Mouse (Mus musculus) heart, postnatal 14 days (tissue): Measurements from ENCODE around the gene Slc3a2. TPM values are rescaled to one million over a fixed set of nuclear protein-coding genes. Genes with fewer than 3 reads are reported as not detected.

Source experiments
- DNase-seq, 2 experiments: peaks; one replicate each; pipeline ENCODE4 v3.0.0; 2021 to 2022
- intact Hi-C: fragments of 180-260 bp; cut with DNase I; formaldehyde crosslinking; loops from one replicate; pipeline ENCODE4 v1.15.1; 2025
- long read RNA-seq, 2 experiments: library from polyadenylated mRNA; stranded (forward); transcript quantifications; one replicate each; pipeline ENCODE4 v2.0.0; 2021
- total RNA-seq, 2 experiments: library from RNA; stranded (reverse); gene quantifications; 2 replicates each; pipeline ENCODE4 v1.2.3; 2021

Gene Slc3a2
- 10 to 100 TPM; 39.8 to 50.9 TPM for total RNA-seq
- long read RNA-seq, experiment 1, transcript Slc3a2-201 (9 exons, 1,819 nt): major isoform, 72 of 87 reads
- long read RNA-seq, experiment 1, transcript Slc3a2-202 (10 exons, 2,813 nt): minor isoform, 10 of 87 reads
- long read RNA-seq, experiment 1, partial matches to known transcripts: 1 of 87 reads
- long read RNA-seq, experiment 1, other reads (novel, unspliced or antisense): 2 of 87 reads
- long read RNA-seq, experiment 2, transcript Slc3a2-201 (9 exons, 1,819 nt): major isoform, 35 of 46 reads
- long read RNA-seq, experiment 2, transcript Slc3a2-202 (10 exons, 2,813 nt): minor isoform, 8 of 46 reads
- long read RNA-seq, experiment 2, partial matches to known transcripts: 2 of 46 reads
- long read RNA-seq, experiment 2, other reads (novel, unspliced or antisense): 1 of 46 reads

DNA sequence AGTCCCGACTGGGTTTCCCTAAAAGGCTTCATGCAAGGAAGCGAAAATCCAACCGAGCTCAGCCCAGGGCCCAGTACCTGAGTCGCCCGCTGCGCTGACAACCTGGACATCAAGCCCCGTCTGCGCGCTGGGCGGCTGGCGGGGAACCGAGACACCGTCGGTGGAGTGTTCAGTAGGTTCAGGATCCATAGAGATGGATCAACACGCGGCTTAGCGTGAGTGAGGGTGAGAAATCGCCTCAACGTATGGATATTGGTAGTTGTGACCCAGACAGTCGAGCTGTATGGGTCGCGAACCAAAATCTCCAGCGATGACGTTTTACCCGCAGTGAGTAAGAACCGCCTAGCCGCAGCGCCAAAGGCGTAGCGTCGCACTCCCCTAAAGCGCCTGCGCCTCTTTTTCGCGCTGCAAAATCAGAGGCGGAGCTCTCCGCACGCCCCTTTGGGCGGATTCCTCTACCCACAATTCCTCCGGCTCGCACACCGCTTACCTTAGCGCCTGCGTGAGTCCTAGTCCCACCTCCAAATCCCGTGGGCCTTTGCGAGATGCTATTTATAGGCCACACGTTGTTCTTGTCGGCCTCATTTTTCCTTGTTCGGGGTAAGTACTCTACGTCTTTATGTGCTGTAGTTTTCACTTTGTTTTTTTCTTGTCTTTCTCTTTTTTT is at the start of gene Slc3a2:
Gene Slc3a2 (minus strand): TSS at position 463 of the 667 bp plus-strand sequence.
- DNase-seq: peak; percentile 93 to 94
- intact Hi-C loops: loop anchor here (10.0 kb wide), 1 partner anchor 382 kb away; no protein-coding TSS in a partner anchor

DNA sequence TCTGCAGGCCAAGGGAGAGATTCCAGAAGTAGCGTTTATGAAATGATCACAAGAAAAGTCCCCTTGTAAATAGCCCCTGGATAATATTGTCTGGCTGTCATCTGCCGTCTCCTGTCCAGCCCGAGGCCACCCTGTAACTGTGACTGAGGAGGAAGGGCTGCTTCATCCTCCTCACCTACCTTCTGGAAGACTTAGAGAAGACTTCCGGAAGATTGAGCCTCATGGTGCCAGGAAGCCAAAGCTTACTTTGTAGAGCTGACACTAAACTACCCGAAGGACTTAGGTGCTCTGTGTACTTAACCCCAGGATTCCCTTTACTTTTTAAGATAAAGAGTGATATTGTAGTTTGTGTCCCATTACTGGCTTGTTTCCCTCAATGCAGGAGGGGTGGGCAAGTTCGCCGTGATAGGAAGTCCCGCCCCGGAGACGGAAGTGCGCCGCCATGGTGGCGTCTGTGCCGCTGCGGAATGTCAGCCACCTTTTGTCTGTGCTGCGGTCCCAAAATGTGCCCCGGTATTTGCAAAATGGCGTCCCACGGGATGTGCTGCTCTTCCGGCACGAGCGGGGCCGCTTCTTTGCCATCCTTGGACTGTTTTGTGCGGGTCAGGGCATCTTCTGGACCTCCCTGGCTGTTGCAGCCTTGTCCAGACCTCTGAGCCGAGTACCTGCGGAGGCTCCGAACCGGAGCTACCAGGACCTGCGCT is 47.5 kb upstream of the Slc3a2 start, which contains the start of gene Tmem223:
Gene Tmem223 (plus strand): TSS at position 430 of the 704 bp plus-strand sequence.
- intact Hi-C loops: loop anchor here (5.0 kb wide), 1 partner anchor 47 kb away; the partner anchor contains the start of gene Ttc9c
- peak; percentile 83 to 88 for DNase-seq

DNA sequence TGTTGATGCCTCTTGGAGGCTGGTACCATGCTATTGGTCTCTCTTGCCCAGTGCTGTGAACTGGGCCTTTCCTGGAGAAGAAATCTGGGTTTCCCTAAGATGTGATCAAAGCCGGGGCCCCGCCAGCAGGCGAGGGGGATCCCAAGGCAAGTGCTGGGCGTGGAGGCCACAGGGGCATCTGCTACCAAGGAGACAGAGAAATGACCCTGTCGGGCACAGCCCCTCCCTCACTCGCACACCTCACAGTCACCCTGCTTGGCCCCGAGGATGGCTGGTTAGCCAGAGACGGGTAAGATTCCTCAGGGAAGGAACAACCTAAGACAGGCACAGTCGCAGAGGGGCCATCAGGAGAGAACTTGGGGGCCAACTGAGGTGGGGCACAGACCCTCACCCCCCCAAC is 42.4 kb upstream of the Slc3a2 start:
- intact Hi-C loops: no loop called here
- no peak for DNase-seq

DNA sequence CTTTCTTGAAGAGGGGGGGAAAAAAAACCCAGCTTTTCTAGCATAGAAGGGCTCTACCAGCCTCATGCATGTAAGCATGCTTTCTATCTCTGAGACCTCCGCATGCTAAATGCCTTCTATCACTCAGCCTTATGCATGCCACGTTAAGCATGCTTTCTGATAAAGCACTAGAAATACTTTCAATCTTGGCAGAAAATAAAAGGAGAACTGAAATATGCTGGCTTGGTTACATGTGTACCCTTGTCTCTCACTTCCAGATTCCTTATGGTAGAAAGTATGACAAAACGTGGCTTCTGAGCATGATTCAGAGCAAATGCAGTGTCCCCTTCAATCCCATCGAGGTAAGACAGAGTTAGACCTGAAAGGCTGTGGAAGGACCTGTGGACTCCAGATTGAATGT is 40.1 kb upstream of the Slc3a2 start:
- no peak for DNase-seq
- intact Hi-C loops: no loop called here

DNA sequence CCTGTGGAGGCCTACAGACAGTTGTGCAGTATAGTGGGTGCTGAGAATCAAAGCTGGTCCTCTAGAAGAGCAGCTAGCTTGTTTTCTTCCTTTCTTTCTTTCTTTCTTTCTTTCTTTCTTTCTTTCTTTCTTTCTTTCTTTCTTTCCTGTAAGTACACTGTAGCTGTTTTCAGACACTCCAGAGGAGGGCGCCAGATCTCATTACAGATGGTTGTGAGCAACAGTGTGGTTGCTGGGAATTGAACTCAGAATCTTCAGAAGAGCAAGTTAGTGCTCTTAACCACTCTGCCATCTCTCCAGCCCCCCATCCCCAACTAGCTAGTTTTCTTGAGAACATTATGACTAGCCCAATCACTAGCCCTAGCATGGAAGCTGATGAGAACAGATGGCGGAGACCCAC is 37.6 kb upstream of the Slc3a2 start:
- intact Hi-C loops: no loop called here
- no peak for DNase-seq

DNA sequence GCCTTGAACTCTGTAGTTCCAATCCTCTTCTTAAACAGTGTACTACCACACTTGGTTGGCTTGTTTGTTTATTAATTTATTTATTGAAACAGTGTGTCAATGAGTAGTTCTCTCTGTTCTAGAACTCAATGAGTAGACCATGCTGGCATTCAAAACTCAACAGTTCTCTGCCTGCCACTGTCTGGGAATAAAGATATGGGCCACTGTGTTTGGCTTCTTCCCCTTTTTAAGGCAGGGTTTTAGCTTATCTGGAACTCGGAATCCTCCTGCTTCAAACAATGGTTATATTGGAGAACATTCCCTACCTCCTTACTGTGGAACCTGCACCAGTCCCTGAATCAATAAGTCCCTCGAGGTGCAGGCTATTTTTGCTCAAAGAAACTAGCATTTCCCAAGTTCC is 35.7 kb upstream of the Slc3a2 start:
- no peak for DNase-seq
- intact Hi-C loops: no loop called here

DNA sequence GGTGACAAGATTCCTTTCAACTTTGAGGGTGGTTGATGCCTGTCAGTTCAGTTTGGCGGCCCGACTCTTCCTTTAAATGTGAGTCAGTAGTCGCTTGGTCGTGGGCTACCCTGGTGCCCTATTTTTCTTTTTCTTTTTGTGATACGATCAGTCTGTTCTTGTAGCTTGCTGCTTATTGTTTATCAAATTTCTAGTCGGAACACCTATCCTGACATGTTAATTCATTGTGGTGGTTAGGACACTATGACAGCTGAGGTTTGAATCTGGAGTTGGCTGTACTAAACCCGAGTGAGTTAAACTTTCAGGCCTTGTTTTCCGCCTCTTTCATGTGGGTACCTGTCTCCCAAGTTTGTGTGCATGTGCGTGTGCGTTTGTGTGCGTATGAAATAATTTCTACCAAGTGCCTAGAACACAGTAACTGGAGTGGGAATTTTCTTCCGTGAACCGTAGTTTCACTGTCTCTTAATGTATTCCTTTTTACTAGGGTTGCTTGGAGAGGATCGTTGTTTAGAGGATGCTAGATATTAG is 34.4 kb upstream of the Slc3a2 start:
- DNase-seq: no peak
- intact Hi-C loops: no loop called here

DNA sequence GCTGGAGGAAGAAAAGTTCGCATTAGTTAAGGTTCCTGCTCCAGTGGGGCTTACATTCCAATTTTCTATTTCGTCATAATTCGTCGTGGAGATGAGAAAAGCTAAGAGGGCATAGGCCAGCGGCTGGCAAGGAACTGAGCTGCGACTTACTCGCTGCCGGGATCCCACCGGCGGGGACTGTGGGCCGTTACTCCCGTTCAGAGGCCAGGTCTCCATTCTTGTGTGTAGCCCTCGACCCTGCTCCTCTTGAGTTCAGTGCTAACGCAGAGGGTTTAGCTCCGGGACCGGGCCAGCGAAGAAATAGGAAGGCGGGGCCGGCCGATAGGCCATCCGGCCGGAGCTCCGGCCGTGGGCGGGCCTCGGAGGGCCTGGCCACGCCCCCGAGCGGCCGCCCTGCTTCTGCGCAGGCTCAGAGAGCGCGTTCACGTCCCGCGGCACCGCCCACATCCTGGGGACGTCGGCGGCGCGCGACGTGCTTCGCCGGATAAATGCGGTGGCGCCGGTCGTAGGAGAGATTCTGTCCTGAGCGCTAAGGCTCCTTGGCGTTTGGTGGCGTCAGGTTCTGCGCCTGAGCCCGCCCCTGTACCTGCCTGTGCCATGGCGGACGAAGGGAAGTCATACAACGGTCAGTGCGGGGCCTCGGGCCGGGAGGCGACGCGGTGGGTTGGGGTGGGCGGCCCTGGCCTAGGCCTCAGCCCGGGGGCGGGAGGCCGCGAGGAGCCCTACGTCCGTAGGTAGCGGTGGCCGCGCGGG is 33.6 kb upstream of the Slc3a2 start, which contains the start of gene Nxf1:
Gene Nxf1 (plus strand): TSS at position 439 of the 753 bp plus-strand sequence.
- peak; percentile 96 for DNase-seq
- intact Hi-C loops: no loop called here

DNA sequence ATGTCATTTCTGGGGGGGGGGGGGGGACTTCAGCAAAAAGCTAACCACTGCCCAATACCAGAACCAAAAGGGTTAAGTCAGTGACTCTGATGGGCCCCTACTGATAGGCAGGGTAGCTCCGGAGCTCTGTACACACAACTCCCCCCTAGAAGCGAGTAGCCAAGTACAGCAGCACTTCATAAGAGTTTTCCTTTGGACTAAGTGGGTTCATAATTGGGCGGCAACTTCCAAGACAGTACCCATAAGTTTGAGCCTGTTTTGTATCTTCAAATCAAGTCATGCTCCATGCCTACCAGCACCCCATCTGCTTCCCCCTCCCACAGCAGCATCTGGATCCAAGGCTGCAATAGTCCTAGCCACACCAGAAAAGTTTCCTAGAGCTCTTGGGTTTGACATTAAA is 32.5 kb upstream of the Slc3a2 start:
- intact Hi-C loops: no loop called here

DNA sequence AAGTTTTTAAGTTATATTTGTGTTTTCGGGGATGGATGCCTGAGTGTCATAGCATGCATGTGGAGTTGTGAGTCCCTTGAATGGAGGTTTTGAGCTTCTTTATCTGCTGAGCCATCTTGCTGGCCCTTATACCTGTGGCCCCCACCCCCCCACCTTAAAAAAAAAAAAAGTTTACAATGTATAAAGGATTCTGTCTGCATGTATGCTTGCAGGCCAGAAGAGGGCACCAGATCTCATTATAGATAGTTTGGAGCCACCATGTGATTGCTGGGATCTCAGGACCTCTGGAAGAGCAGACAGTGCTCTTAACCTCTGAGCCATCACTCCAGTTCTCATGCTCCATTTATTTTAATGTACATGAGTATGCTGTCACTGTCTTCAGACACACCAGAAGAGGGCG is 24.2 kb upstream of the Slc3a2 start:
- DNase-seq: no peak
- intact Hi-C loops: no loop called here

More for the DNA sequence above, 32.5 kb upstream of the Slc3a2 start:
- no peak for DNase-seq

DNA sequence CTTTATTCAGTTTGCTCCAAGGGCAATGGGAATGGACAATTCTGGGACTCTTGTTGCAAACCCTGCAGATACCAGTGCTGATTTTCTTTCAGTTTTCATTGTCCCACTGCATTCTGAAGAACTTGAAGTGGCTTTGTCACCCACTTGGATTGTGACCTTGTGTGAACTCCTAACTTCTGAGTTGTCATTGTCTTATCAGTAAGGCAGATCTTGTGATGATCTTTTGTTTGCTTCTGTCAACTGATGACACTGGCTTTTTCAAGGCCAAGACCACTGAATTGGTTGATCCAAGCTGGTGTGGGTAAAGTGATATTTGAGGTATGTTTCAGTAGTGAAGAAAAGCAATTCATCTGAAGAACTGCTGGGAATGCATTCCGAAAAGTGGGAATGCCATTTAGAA is 22.2 kb upstream of the Slc3a2 start:
- intact Hi-C loops: no loop called here
- no peak for DNase-seq

DNA sequence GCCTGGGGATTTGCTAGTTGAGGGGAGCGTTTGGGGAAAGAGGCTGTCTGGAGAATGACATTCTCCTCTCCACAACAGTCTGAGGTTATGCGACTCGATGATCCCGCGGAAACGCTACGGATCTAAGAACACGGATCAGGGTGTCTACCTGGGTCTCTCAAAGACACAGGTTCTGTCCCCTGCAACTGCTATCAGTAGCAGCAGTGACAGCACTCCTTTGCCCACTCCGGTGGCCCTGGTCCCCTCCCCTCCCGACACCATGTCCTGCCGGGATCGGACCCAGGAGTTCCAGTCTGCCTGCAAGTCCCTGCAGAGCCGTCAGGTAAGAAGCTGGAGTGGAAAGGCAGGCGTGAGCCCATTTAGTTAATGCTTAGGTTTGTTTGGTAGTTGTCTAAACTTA is 19.0 kb upstream of the Slc3a2 start:
- DNase-seq: no peak

DNA sequence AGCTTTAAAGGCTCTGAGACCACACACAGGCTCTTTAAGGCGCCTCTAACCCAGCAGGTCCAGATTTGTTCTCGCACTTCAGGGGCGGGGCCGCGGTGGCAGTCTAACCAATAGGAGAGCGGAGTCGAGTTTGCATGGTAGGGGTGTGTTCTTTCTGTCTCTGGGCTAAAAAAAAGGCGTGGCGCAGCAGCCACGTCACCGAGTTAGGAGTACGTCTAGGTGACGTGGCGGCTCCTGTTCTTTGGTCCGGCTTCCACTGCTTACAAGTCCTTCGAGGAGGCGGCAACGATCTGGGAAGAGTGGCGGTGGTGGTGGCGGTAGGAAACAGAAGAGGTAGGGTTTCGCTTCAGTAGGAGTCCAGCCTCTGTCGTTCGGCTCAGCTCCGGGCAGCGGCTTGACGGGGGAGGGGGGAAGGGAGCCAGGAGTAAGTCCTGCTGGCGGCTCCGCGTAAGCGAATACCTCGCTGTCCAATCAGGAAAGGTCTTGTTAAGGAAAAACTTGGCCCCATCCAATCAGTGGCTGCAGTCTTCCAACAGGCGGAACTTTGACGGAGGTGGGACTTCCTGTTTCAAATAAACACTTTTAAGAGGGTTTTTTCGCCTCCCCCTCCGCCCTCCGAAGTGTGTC is 18.2 kb upstream of the Slc3a2 start, which contains the start of gene Stx5a:
Gene Stx5a (plus strand): TSS at position 171 of the 627 bp plus-strand sequence.
- DNase-seq: peak; percentile 93
- intact Hi-C loops: loop anchor here (5.0 kb wide), 1 partner anchor 61 kb away; the partner anchor contains the start of gene Zbtb3

More for the DNA sequence above, 19.0 kb upstream of the Slc3a2 start:
- intact Hi-C loops: loop anchor here (5.0 kb wide), 1 partner anchor 60 kb away; the partner anchor contains the start of gene Zbtb3

DNA sequence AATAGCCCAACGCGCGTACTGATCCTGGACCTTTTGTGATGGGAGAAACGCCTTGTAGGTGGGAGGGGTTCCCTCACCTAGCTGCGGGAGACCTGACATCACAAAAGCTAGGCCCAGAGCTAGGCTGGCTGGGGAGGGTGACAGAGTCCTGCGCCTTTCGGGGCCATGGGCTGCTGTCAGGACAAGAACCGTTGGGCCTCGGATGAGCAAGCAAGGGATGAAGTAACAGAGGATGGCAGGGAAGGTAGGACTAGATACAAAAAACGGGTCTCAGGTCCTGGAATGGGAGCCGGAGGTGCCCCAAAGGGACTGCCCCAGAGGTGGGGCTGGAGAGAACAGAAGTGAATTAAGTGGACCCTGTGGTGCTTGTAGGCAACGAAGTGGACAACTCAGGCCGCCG is 17.4 kb upstream of the Slc3a2 start, which contains the start of gene 1700092M07Rik:
Gene 1700092M07Rik (plus strand): TSS at position 116 of the 400 bp plus-strand sequence.
- DNase-seq: no peak
- intact Hi-C loops: loop anchor here (5.0 kb wide), 1 partner anchor 62 kb away; the partner anchor contains the start of gene Zbtb3

DNA sequence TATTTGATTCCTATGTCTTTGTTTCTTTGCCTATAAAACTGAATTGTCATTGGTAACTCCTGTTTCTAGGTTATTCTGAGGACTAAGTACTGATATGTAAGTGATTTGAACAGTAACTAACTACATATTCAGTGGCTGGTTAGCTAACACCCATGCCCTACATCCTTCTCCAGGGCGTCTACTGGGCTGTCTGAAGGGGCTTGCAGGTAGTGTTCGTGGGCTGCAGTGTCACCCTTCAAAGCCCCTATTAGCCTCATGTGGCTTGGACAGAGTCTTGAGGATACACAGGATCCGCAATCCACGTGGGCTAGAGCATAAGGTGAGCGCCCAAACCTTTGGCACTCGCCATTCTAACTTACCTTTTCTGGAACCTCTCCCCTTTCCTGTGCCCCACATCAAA is 16.5 kb upstream of the Slc3a2 start:
- DNase-seq: no peak
- intact Hi-C loops: loop anchor here (5.0 kb wide), 1 partner anchor 63 kb away; the partner anchor contains the start of gene Zbtb3

DNA sequence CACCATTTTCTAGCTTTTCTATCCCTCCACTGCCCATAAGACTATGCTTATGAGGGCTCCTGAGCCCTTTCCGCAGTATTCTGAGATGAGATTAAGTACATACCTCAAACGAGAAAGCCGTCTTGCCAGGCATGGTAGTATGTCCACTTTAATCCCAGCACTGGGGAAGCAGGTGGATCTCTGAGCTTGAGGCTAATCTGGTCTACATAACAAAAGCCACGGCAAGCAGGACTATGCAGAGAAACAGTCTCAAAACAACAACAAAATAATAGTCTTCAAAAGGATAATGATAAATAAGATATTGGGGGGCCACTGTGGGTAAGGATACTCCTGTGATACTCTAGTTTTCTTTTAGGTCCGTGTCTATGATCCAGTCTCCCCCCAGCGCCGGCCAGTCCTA is 15.7 kb upstream of the Slc3a2 start:
- intact Hi-C loops: no loop called here
- DNase-seq: no peak

DNA sequence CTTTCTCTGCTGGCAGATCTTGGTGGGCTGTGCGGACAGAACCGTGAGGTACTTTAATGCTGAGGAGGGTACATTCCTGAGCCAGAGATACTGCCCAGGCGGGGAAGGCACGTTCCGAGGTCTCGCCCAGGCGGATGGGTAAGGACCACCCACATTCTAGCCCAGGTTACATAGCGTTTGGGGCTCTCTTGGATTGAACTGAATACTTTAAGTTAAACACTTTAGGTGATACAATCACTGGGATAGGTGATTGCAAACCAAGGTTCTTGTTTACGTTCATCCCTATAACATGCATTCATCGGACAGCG is 12.9 kb upstream of the Slc3a2 start:
- DNase-seq: no peak

DNA sequence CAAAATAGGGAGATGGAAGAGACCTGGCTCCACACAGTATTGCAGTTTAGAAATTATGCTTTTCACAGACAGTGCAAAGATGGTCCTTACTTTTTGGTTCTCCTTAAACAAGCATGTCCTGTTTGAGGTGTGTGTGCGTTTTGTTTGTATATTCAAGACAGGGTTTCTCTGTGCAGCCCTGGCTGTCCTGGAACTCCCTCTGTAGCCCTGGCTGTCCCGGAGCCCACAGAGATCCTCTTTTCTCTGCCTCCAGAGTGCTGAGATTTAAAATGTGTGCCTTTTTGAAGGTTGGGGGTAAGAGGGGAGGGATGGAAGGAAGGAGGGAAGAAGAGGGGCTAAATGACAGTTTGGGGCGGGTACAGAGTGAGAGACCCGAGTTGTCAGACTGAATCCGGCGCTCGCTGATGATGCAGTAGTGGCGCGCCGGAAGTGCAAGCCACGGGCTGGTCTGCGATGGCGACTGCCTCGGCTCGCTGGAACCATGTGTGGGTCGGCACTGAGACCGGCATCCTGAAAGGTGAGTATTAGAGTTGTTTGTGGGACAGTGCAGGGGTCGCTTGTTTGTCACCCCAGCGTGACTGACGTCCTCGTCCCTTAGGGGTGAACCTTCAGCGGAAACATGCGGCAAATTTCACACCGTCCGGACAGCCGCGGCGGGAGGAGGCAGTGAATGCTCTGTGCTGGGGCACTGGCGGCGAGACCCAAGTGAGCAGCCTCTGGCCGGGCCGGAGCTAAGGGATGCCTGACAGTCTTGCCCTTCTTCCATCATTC is 12.4 kb upstream of the Slc3a2 start, which contains the start of gene Wdr74:
Gene Wdr74 (plus strand): TSS at position 439 of the 771 bp plus-strand sequence.
- intact Hi-C loops: no loop called here

More for the DNA sequence above, 12.9 kb upstream of the Slc3a2 start:
- intact Hi-C loops: no loop called here

More for the DNA sequence above, 12.4 kb upstream of the Slc3a2 start, which contains the start of gene Wdr74:
- DNase-seq: peak; percentile 92 to 97
